Mouse (Mus musculus) urinary bladder, postnatal 25 days (tissue): Measurements from ENCODE around the gene Mb.

ENCODE experiments used
- DNase-seq: peaks from one replicate; pipeline ENCODE4 v3.0.0; 2022; ENCODE audit warnings: low spot score

Gene Mb

GRCm38 (mm10) chr15:77050570-77050969 lies at the start of gene Mb:
Mb (minus strand) TSS chr15:77050670.
- DNase-seq, result no peak

- no peak for DNase-seq
Observed at GRCm38 (mm10) chr15:77099756-77100155, 49.3 kb upstream of the Mb start.

- no peak for DNase-seq
Observed at GRCm38 (mm10) chr15:77097358-77097757, 46.9 kb upstream of the Mb start.

- no peak for DNase-seq
Observed at GRCm38 (mm10) chr15:77095216-77095615, 44.7 kb upstream of the Mb start.

GRCm38 (mm10) chr15:77094431-77094830 lies 44.0 kb upstream of the Mb start:
- no peak for DNase-seq

GRCm38 (mm10) chr15:77091394-77091793 lies 40.9 kb upstream of the Mb start:
- DNase-seq, result no peak

GRCm38 (mm10) chr15:77090531-77090930 lies 40.1 kb upstream of the Mb start:
- DNase-seq, result no peak

- DNase-seq, result no peak
Observed at GRCm38 (mm10) chr15:77089249-77089648, 38.8 kb upstream of the Mb start.

- DNase-seq, result no peak
Observed at GRCm38 (mm10) chr15:77086488-77086887, 36.0 kb upstream of the Mb start.

- DNase-seq, result no peak
Observed at GRCm38 (mm10) chr15:77085818-77086217, 35.3 kb upstream of the Mb start.

- no peak for DNase-seq
Observed at GRCm38 (mm10) chr15:77081454-77081853, 31.0 kb upstream of the Mb start.

GRCm38 (mm10) chr15:77080684-77081254 lies 30.3 kb upstream of the Mb start:
- DNase-seq, result no peak

GRCm38 (mm10) chr15:77079890-77080361 lies 29.5 kb upstream of the Mb start:
- DNase-seq, result no peak

- DNase-seq, result no peak
Observed at GRCm38 (mm10) chr15:77079256-77079822, 28.9 kb upstream of the Mb start.

- no peak for DNase-seq
Observed at GRCm38 (mm10) chr15:77078786-77079185, 28.3 kb upstream of the Mb start.

- DNase-seq, result no peak
Observed at GRCm38 (mm10) chr15:77077906-77078305, 27.4 kb upstream of the Mb start.

- DNase-seq, result no peak
Observed at GRCm38 (mm10) chr15:77076523-77076922, 26.1 kb upstream of the Mb start.

- DNase-seq, result no peak
Observed at GRCm38 (mm10) chr15:77072556-77073163, 22.2 kb upstream of the Mb start.

- DNase-seq, result peak; percentile 24
Observed at GRCm38 (mm10) chr15:77071501-77071900, 21.0 kb upstream of the Mb start.

- DNase-seq, result no peak
Observed at GRCm38 (mm10) chr15:77070745-77071268, 20.3 kb upstream of the Mb start.

GRCm38 (mm10) chr15:77069019-77069418 lies 18.5 kb upstream of the Mb start:
- DNase-seq, result no peak

- DNase-seq, result no peak
Observed at GRCm38 (mm10) chr15:77068439-77068861, 18.0 kb upstream of the Mb start.

- DNase-seq, result no peak
Observed at GRCm38 (mm10) chr15:77066233-77066632, 15.8 kb upstream of the Mb start.
